Mouse (Mus musculus): ENCODE data around the gene Ccdc194. TPM values are rescaled to one million over a fixed set of nuclear protein-coding genes. Genes with fewer than 3 reads are reported as not detected.

Gene Ccdc194
- polyA plus RNA-seq, 1 experiment from 2014 or later = 0.24 TPM

DNA sequence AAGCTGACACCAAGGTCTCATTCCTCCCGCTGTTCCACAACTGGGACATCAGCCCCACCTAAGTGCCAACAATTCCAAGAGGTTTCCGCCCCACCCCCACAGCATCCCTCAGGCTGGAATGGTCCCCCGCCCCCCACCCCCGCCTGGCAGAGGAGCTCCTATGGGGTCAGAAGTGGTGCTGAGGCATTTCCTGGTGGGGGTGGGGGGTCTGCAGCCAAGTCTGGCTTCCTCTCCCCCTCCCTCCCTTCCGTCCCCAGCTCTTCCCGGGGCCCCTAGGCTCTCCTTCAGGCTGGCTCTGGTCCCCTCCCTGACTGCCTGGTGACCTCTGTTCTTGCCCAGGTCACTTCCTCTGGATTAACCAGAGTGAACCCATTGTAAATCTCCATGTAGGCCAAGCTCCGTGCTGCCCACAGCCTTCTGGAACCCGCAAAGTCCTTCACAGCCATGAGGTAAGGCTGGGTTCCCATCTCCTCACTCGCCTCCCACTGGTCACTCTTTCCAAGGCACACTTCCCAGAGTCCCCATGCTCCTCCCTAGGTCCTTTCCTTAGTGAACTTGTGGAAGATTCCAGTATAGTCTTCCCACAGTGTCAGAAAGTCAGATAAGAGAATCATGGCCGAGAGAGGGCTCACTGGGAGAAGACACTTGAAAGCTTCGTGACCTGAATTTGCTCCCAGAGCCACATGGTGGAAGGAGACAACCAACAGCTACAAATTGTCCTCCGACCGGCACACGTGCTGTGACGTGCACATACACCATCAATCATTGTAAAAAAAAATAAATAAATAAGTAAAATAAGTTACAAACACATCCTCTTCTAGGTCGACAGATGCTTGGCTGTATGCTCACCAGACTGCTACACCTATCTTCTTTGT, 26.5 kb downstream of the Ccdc194 start:
- peaks cover 31% of the 10 kb centered on the region for H3K4me1 ChIP-seq (replicated peaks)
- 37% methylated on average over 16 of the region's 16 CpGs for WGBS

DNA sequence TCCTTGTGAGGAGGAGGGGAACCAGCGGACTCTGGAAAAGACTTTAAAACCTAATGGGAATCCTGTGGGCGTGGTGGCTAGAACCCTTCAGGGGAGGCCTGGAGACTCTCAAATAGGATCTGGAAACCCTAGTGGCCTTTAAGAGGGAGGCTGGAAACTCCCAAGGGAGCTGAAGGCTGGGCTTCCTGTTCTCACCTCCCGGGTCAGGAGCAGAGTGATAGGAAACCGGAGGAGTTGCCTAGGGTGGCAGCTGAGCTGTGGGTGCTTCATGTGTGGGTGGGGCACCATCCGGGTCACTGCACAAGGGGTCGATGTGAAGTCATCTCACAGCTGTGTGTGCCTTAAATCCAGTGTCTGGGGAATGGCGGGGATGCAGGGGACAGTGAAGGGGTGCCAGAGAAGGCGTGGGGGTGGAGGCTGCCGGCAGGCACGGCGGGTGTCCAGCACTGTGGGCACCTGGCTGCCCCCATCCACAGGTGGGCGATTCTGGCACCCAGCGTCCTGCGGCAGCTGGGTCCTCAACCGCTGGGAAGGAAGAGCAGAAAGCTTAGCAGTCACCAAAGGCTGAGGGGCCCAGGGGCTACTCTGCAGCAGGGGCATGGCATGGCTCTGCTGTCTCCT, 27.5 kb downstream of the Ccdc194 start:
- Histone ChIP-seq H3K27me3 (no peaks in the 10 kb centered on the region), H3K4me2 (no peak overlapping the region), H3K4me1 (replicated peaks) (peaks cover 31% of the 10 kb centered on the region), H3K9me3 (no peaks in the 10 kb centered on the region), H3K4me3 (no peak overlapping the region), H3K9ac (no peak overlapping the region), H3K36me3 (peaks cover 10% of the 10 kb centered on the region; the same call in 1 of the 2 replicates), H3K27ac (replicated peaks) (no peak overlapping the region)
- WGBS = 27% methylated on average over 15 of the region's 15 CpGs
- ATAC-seq (ENCODE audit: low read depth) = no peak

More for the DNA sequence above, 26.5 kb downstream of the Ccdc194 start:
- no peak overlapping the region for H3K4me3 ChIP-seq
- no peak overlapping the region for H3K27ac ChIP-seq (replicated peaks)
- no peaks in the 10 kb centered on the region for H3K27me3 ChIP-seq
- H3K36me3 ChIP-seq = peaks cover 2% of the 10 kb centered on the region; the same call in 1 of the 2 replicates
- no peaks in the 10 kb centered on the region for H3K9me3 ChIP-seq
- no peak overlapping the region for H3K4me2 ChIP-seq
- no peak overlapping the region for H3K9ac ChIP-seq
- ATAC-seq (ENCODE audit: low read depth) = no peak

DNA sequence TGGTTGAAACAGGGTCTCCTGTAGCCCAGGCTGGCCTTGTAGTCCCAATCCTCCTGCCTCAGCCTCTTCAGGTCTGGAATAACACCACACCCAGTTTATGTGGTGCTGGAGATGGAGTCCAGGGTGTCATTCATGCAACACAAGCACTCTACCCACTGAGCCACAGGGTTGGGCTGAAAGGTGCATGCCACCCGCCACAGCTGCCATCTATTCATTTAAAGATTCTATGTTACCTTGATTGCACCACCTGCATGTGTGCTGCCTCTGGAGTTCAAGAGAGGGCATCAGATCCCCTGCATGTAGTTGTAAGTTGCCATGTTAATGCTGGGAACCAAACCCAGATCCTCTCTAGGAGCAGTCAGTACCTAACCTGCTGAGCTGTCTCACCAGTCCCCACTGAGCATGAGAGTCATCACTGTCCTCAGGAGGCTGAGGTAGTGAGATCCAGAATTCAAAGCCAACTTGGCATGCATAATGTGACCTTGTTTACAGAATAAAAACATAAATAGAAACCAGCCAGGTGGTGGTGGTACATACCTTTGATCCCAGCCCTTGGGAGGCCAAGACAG, 28.4 kb downstream of the Ccdc194 start:
- H3K27ac ChIP-seq (replicated peaks) = no peak overlapping the region
- 96% methylated on average over 1 of the region's 1 CpGs for WGBS
- H3K27me3 ChIP-seq = no peaks in the 10 kb centered on the region
- peaks cover 18% of the 10 kb centered on the region for H3K36me3 ChIP-seq
- no peak overlapping the region for H3K9ac ChIP-seq
- ATAC-seq (ENCODE audit: low read depth) = no peak
- peaks cover 31% of the 10 kb centered on the region for H3K4me1 ChIP-seq (replicated peaks)
- no peaks in the 10 kb centered on the region for H3K9me3 ChIP-seq
- no peak overlapping the region for H3K4me2 ChIP-seq
- no peak overlapping the region for H3K4me3 ChIP-seq

DNA sequence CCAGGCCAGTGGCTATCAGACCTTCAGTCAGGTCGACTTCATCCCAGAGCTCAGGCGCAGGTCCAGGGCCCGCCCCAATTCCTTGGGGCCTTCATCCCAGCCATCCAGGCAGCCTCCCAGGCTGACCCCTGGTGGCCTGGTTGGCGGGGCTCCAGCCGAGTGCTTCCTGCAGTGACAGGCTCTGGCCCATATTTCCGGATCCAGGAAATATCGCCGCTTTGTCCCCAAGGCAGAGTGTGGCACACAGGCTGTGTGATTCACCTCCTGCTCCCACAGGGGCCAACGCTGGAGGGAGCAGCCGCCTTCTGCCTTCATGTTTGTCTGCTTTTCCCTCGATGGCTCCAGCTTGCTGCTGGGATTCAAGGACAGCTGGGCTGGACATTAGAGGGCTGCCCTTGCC, 29.0 kb downstream of the Ccdc194 start:
- 41% methylated on average over 11 of the region's 11 CpGs for WGBS
- Histone ChIP-seq H3K9me3 (no peaks in the 10 kb centered on the region), H3K4me1 (replicated peaks) (peaks cover 31% of the 10 kb centered on the region), H3K4me3 (no peak overlapping the region), H3K27me3 (no peaks in the 10 kb centered on the region), H3K9ac (peak overlapping the region; percentile 22; the same call in 1 of the 2 replicates), H3K4me2 (no peak overlapping the region), H3K27ac (replicated peaks) (peak overlapping the region; percentile 64), H3K36me3 (peaks cover 25% of the 10 kb centered on the region)
- ATAC-seq (ENCODE audit: low read depth) = no peak

DNA sequence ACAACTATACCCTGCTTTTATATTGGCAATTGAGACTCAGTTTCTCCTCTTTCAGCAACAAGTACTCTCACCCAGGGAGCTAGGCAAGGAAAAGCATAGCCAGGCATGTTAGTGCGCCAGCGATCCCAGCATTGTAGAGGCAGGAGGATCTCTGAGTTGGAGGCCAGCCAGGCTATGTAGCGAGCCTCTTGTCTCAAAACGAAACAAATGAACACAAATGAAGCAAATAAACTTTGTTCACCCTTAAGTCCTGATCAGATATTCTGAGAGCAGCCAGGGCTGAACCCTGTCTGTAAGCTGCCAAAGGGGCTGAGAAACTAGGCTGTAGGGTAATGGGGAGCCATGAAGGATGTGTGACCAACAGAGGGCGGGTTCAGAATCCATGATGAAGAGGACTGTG, 29.7 kb downstream of the Ccdc194 start:
- Histone ChIP-seq H3K4me1 (replicated peaks) (peaks cover 31% of the 10 kb centered on the region), H3K4me2 (no peak overlapping the region), H3K27ac (replicated peaks) (peak overlapping the region; percentile 64; the same call in 1 of the 2 replicates), H3K36me3 (peaks cover 32% of the 10 kb centered on the region), H3K9me3 (no peaks in the 10 kb centered on the region), H3K4me3 (no peak overlapping the region), H3K9ac (peak overlapping the region; percentile 22; the same call in 1 of the 2 replicates), H3K27me3 (no peaks in the 10 kb centered on the region)
- ATAC-seq (ENCODE audit: low read depth) = no peak
- WGBS = 96% methylated on average over 5 of the region's 5 CpGs

DNA sequence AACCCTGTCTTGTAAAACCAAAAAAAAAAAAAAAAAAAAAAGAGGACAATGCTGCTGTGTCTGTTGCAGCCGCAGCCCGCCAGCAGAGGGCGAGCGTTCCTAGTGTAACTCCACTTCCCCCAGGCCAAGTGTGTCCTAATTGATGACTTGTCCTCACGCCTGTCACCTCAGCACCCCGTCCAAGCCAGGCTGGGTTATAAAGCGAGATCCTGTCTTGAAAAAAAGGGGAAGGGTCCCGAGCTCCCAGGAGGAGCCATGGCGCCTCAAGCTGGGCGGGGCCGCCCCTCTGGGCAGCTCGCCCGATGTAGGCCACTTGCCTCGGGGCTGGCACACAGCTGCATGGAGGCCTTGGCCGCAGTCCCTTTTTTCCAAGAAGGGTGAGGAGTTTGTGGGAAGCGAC, 30.5 kb downstream of the Ccdc194 start:
- ATAC-seq (ENCODE audit: low read depth) = peak; percentile 51
- H3K9ac ChIP-seq = no peak overlapping the region
- 0 out of 2 replicates have a peak overlapping the region, but pooled peaks have one; percentile 20 for H3K4me2 ChIP-seq
- H3K4me1 ChIP-seq (replicated peaks) = peaks cover 32% of the 10 kb centered on the region
- no peaks in the 10 kb centered on the region for H3K27me3 ChIP-seq
- whole genome bisulfite sequencing = 20% methylated on average over 16 of the region's 16 CpGs
- peaks cover 40% of the 10 kb centered on the region for H3K36me3 ChIP-seq
- no peak overlapping the region for H3K4me3 ChIP-seq
- H3K27ac ChIP-seq (replicated peaks) = no peak overlapping the region
- H3K9me3 ChIP-seq = no peaks in the 10 kb centered on the region

DNA sequence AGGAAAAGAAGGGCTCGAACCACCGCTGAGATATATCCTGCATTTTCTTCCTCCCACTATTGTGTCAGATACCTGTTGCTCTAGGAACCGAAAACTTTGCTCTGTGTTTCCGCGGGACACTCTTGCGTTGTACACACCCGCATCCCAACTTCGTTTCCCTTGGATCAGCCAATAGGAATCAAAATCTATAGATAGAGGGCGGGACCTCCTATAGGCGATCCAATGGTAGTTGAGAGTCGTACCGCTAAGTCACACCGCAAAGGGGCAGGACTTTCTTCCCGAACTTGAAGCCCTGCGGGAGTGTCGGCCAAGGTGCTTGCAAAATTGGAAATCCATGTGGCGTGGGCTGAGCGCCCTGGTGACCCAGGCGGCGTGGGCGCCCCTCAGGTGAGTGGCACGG, 37.1 kb downstream of the Ccdc194 start:
- H3K27ac ChIP-seq (replicated peaks) = peak overlapping the region; percentile 88; the same call in 1 of the 2 replicates
- H3K9ac ChIP-seq = peak overlapping the region; percentile 85
- peaks cover 45% of the 10 kb centered on the region for H3K4me1 ChIP-seq (replicated peaks)
- peak overlapping the region; percentile 97 for H3K4me2 ChIP-seq
- ATAC-seq (ENCODE audit: low read depth) = peak; percentile 85
- H3K27me3 ChIP-seq = no peaks in the 10 kb centered on the region
- peak overlapping the region; percentile 86 for H3K4me3 ChIP-seq
- H3K36me3 ChIP-seq = peaks cover 43% of the 10 kb centered on the region
- WGBS = under 1% methylated on average over 22 of the region's 22 CpGs
- H3K9me3 ChIP-seq = no peaks in the 10 kb centered on the region

DNA sequence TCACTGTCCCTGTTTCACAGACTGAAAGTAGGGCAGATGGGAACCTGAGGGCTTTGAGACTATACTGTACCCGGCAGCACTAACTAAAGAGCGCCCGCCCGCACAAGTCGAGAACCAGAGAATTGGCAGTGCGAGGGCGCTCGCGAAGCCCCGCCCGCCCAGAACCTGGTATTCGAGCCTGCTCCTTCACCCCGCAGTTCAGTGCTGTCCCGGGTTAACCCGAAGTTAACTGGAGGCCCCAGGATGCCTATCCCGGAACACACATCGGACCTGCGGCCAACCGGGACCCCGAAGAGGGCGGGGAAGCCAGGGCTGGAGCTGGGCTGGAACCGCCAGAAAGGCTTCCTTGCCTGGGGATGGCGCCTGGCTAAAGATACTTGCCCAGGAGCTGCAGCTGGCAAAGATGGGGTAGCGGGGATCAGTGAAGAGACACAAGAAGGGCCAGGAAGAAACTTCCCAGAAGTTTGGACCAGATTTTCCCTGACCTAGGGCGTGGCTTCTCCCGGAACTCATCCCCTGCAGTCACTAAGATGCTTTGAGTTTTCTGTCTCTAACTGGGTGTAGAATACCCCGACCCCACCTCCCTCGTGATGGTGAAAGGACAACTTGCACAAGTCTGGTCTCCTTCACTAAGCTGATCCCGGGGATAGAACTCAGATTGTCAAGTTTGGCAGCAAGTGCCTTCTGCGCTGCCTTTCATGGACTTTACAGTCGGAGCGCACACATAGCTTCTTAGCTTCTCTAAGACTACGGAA, 37.6 kb downstream of the Ccdc194 start, which contains the start of gene Gtpbp3:
Gene Gtpbp3 (plus strand): TSS at position 413 of the 755 bp plus-strand sequence.
- peak within 1 kb of the TSS; percentile 85 for H3K9ac ChIP-seq
- no peaks in the 10 kb centered on the region for H3K9me3 ChIP-seq
- peak within 1 kb of the TSS; percentile 97 for H3K4me2 ChIP-seq
- H3K4me1 ChIP-seq (replicated peaks) = peaks cover 51% of the 10 kb centered on the region
- ATAC-seq (ENCODE audit: low read depth) = peak; percentile 27
- WGBS = under 1% methylated on average over 33 of the region's 33 CpGs
- peak within 1 kb of the TSS; percentile 88 for H3K27ac ChIP-seq (replicated peaks)
- H3K36me3 ChIP-seq = peaks cover 44% of the 10 kb centered on the region
- H3K4me3 ChIP-seq = peak within 1 kb of the TSS; percentile 86
- no peaks in the 10 kb centered on the region for H3K27me3 ChIP-seq

DNA sequence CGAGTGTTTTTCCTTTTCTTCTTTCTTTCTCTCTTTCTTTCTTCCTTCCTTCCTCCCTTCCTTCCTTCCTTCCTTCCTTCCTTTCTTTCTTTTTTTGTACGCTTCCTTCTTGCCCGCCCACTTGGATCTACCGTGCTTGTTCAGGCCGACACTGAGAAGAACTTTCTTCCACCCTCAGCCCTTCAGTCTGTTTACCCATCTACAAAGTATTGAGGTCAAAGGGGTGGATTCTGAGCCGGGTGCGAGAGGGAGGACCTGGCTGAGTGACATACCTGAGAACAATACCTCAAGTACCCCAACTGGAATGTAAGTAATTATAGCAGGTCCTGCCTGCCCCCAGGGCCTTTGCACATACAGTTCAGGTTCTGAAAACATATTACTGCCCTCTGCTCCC, 39.4 kb downstream of the Ccdc194 start:
- Histone ChIP-seq H3K4me3 (peak overlapping the region; percentile 92), H3K9ac (peak overlapping the region; percentile 99), H3K4me1 (replicated peaks) (peaks cover 67% of the 10 kb centered on the region), H3K4me2 (peak overlapping the region; percentile 81), H3K27ac (replicated peaks) (peak overlapping the region; percentile 90), H3K27me3 (no peaks in the 10 kb centered on the region), H3K36me3 (peaks cover 42% of the 10 kb centered on the region), H3K9me3 (no peaks in the 10 kb centered on the region)
- ATAC-seq (ENCODE audit: low read depth) = no peak
- 22% methylated on average over 7 of the region's 7 CpGs for WGBS

DNA sequence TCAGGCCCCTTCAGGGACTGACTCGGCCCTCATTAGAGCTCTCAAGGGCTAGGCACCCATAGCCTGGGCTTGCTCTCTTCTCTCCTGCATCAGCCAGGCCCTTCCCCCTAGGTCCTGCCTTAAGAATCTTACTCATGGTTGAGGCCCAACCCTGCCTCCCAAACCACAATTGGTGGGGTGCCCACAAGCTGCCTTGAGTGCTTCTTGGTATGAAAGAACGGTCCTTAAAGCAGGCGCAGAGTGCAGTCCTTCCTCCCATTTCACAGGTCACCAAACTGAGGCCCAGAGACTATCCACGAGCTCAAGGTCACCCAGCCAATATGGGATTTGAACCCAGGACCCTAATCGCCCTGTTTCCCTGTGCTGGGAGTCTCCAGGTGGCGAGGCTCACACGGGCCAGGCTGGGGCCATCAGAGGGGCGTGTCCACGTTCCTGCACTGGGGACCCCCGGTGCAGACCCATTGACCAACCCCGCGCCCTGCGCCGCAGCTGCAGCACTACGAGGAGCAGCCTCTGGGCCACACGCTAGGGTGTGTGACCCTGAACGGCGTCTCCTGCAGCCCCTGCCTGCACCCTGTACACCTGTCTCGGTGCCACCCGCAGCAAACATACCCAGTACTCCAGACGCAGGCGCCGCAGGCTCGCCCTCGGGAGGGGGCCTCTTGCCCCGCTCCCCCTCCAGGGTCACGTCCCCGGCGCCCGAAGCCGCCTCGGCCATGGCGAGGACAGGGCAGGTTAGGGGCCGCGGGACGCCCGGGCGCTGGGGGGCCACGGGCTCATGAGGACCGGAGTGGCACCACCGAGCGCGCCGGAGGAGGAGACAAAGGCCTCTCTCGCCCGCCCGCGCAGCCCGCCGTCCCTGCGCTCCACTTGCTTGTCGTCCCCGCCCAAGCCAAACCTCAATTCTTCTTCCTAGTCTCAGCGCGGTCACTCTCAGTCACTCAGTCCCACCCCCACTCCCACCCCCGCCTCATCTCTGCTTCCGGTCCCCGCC, 40.1 kb downstream of the Ccdc194 start, which contains the start of gene Ano8:
Gene Ano8 (minus strand): TSS at position 822 of the 994 bp plus-strand sequence.
- peaks cover 42% of the 10 kb centered on the region for H3K36me3 ChIP-seq
- H3K4me2 ChIP-seq = peak within 1 kb of the TSS; percentile 81
- WGBS = 5% methylated on average over 58 of the region's 58 CpGs
- no peaks in the 10 kb centered on the region for H3K9me3 ChIP-seq
- peak within 1 kb of the TSS; percentile 92 for H3K4me3 ChIP-seq
- H3K4me1 ChIP-seq (replicated peaks) = peaks cover 74% of the 10 kb centered on the region
- no peaks in the 10 kb centered on the region for H3K27me3 ChIP-seq
- peak within 1 kb of the TSS; percentile 99 for H3K9ac ChIP-seq
- peak; percentile 77 for ATAC-seq (ENCODE audit: low read depth)
- H3K27ac ChIP-seq (replicated peaks) = peak within 1 kb of the TSS; percentile 90
